Mouse (Mus musculus): Measurements from ENCODE around the gene Znfx1. TPM values are rescaled to one million over a fixed set of nuclear protein-coding genes. Genes with fewer than 3 reads are reported as not detected.

The Znfx1 gene
- total RNA-seq, 2 experiments from 2014 or later = 19.7 to 22.4 TPM

DNA sequence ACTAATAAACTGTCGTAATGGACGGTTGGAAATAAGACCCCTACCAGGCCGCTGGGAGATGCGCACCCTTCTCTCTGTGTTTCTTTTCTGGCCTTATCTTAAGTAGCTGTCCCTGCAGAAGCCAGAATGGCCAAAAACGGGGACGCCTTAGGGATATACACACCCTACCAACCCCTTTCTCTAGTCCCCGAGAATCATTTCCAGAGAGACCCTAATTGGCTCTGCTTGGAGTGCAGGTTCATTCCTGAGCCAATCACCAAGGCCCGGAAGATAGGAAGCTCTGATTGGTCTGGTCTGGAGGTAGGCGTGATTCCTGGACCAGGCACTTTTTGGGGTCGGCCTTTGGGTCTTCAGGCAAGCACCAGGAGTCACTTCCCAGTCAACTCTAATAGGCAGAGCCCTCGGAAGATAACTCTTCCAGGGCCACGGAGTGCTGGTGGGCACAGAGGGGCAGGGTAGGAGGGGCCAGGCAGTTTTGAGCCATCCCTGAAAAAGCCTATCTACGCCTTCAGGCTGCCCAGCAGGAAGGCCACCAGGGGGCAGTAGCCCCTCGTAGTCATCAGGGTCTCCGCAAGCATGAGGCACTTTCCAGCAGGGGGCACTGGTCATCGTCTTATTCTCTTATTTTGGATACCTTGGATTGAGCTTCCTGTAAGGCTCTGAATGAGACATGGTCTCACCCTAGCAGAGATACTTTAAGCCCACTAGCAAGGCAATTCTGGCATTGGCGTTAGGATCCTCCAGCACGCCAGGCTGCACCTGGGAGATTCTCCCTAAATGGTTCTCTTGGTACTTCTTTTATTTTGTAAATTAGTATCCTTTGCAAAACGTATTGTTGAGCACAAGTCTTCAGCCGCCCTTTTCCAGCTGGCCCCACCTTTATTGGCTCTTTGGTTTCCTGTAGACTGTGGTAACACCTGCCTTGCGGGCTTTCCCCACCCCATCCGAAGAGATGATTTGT is 9.1 kb upstream of the Znfx1 start:
- DNase-seq = peak; percentile 98

DNA sequence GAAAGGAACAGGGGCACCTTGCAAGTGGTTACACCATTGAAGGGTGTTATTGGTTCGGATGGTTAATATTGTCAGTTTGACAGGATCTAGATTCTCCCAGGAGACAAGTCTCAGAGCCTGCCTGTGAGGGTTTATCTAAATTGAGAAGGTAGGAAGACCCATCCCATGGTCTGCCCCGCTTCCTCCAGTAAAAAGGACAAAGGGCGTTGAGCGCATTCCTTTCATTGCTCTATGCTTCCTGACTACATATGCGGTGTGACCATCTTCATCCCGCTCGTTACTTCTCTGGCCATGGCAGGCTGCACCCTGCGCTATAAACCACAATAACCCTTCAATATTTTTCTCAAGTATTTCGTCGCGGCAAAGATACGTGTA is 8.4 kb upstream of the Znfx1 start:
- no peak for DNase-seq

DNA sequence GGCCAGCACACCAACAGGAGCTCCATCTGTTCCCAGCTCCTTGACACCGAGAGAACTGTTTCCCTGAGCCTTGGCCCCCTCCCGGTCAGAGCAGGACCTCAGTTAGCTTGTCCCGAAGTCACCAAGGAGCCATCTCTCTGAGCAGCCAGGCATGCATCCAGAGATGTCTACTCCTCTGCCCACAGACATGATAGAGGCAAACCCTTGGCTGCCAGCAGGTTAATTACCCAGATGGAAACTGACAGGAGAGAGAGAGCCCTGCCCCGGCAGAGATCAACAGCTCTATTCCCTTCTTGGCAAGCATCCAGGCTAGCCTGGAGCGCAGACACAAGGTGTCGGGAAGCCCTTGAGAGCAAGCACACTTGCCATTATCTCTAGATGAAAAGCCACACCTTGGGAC is 7.5 kb upstream of the Znfx1 start:
- DNase-seq = no peak

DNA sequence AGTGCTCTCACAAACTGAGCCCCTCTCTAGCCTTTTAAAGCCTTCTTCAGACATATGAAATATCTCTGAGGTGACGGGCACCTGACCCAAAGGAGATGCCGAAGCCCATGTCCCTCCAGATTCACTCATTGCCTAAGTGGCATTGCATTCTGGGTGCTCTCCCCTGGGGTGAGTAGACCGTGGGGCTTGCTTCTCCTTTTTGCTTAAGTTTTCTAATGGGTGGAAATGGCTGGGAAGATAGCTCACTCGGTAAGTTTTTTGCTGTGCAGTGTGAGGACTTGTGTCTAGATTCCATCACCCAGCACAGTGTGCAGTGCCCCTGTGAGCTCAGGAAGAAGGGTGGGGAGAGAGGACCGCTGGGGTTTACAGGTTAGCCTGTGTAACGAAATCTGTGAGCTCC is 4.8 kb upstream of the Znfx1 start:
- DNase-seq = no peak

DNA sequence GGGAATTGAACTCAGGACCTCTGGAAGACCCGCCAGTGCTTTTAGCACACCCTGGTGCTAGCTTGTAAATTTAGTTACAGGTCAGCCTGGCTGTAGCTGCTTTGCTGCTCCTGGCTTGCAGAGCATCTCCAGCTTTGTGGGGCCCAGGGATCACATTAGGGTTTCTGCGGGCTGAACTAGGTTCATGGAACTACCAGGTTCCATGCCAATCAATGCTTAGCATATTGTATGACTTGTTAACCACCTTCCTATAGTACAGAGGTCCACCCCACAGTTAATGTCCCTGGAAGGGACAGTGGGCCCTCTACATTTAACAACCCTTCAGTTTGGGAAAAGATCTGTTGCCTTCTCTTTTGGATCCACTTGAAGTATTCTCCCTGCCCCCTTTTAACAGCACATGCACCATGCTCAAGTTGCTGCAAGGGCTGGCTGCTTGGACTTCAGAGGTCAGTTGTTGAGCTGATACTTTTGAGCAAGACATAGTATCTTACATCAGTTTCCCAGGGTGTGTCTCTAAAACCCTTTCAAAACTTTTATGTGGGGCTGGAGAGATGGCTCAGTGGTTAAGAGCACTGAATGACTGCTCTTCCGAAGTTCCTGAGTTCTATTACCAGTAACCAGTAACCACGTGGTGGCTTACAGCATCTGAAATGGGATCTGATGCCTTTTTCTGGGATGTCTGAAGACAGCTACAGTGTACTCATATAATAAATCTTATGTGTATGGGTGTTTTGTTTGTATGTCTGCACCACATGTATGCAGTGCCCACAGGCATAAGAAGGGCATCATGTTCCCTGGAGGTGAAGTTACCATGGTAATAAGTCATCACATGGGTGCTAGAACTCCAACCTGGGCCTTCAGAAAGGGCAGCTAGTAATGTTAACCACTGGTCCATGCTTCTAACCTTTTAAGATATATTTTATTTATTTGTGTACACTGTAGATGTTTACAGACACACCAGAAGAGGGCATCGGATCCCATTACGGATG is 4.0 kb upstream of the Znfx1 start:
- DNase-seq = no peak

DNA sequence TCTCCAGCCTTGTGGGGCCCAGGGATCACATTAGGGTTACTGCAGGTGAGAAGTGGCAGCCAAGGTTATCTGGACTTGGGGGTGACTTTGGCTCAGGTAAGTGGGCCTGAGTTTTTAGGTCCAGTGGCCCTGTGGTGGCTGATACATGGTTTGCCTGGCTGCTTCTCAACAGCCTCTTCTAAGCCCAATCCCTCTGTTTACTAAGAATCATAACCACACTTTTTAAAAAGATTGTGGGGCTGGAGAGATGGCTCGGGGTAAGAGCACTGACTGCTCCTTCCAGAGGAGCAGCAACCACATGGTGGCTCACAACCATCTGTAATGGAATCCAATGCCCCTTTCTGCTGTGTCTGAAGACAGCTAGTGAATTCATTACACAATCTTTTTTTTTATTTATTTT is 3.2 kb upstream of the Znfx1 start:
- DNase-seq = no peak

DNA sequence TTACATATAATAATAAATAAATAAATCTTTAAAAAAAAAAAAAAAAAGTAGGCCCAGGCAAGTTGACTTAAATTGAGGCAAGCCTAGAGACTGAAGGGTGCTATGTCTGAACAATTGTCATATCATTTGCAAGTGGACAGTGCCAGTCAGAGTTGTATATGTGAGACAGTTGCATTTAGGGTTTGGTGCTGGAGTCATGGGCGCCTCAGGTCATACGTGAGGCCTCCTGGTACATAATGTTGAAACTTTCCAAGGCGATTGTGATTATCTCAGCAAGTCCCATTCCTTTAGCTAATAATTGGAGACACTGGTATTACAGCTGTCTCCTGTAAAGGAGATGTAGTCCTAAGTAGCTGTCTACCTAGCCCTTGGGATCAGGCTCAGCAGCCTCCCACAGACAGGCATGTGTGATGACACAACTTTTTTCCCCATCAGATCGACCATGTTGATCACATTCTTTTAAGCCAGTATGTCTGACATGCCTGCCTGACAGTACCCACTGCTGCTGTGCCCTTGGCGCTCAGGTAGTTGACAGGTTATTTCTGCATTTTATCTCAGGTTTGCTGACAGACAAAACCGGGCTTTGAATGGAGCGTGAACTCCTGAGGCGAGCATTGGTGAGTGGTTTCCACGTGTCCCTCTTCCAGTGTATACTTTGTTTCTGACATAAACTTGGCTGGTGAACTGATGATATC is 1.9 kb upstream of the Znfx1 start:
- DNase-seq = no peak

DNA sequence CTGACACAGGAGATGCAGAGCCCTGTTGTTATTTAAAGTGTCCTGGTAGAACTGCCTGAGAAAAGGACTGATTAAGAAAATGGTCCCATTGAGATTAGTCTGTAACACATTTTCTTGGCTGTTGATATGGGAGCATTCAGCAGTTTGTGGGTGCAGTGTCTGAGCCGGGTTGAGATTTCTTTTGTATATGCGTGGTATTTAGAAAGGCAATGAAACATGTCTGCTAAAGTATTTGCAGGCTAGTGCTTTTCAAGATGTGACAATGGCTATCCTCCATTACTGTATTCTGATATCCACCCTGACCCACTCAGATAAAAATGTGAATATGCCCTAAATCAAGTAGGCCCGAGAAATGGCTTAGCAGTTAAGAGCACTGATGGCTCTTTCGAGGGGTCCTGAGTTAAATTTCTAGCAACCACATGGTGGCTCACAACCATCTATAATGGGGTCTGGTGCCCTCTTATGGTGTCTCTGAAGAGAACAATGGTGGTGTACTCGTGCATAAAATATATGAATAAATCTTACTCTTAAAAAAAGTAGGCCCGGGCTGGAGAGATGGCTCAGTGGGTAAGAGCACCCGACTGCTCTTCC is 1.2 kb upstream of the Znfx1 start:
- DNase-seq = no peak

DNA sequence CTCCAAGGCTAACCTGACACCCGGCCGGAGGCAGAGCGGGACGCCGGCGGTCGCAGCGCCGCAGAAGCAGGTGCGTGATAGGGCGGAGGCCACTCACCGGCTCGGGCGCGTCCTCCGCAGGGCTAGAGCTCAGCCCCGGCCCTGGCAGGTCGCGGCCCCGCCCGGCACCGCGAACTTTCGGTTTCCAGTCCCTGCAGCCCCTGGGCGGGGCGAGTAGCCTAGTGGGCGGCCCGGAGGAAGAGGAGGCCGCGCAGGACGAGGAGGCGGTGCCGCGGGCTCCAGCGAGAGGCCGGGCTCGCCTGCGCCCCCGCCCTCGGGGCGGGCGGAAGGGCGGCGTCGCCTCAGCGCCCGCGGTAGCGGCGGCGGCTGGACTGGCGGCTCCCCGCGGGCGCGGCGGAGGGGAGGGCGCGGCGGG is 311 bp downstream of the Znfx1 start:
- DNase-seq = peak; percentile 95

DNA sequence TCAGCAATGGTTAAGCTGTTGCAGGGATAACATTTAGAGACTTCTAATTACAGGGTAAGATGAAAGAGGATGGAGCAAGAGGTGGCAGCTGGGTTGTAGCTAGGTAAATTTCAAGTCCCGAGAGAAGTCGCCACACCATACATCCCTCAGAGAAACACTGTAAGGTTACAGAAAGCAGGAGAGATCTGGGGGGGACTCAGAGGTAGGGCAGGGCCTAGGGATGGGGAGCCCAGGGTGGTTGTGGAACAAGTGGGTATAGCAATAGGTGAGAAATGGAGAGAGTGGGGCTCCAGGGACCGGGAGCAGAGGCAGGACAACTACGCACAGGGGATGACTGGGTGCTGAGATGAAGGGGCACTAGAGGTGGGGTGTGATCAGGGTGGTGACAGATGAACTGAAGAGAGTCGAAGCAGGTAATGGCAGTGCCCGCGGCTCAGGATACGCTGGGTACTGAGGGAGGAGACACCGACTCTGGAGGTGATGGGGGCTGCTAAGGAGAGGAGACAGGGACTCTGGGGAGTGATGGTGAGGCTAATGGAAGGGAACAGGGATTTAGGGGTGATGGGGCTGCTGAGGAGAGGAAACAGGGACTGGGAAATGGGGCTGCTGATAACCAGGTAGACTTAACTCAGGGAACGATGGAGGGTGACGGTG is 1.3 kb downstream of the Znfx1 start:
- no peak for DNase-seq

DNA sequence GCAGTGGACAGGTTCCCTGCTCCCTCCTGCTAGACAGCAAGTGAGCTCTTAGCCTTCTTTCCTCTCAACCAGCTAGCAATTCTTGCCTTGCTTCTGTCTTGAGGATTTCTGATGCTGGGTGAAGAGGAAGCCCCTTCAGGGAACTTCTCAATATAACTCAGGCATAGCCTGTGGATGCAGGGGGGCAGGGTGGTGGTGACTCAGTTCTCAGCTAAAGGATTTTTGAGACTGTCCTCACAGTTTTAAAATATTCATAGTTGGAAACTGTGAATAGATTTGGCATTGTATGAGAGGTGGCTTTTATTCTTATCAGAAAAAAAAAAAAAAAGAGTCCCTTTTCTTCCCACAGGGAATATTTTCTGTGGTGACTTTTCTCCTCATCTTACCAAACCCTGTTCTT is 2.1 kb downstream of the Znfx1 start:
- no peak for DNase-seq

DNA sequence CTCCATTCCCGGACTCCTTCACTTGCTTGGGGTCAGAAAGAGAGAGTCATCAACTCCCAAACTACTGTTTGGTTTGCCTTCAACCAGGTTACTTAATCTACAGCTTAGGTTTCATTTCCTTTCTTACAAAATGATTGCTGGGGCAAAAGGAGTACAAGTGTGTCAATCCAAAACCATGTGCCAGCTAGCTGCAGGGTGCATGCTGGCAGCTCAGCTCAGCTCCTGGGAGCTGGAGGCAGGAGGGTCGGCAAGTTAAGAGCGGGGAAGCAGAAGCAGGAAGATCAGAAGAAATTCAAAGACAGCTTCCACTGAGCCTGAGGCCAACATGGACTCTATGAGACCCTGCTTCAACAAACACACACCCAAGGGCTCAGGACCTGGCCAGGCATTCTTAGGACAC is 2.5 kb downstream of the Znfx1 start:
- DNase-seq = no peak

DNA sequence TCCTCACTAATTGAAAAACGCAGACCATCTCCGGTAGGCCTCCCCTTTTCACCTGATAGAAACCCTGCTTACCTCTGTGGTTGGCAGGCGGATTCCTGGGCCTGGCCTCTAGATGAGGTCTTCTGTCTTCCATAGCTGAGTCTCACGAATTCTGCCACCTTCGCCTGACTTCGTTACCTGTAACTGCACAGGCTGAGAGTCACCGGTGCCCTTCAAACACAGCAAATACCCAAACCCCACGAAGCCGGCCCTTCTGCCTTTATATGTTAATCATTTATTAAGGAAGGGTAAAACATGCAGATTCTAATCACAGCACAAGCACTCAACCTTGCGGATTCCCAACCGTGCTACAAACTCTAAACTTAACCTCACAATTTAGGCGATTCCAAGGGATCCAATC is 2.9 kb downstream of the Znfx1 start:
- DNase-seq = no peak

DNA sequence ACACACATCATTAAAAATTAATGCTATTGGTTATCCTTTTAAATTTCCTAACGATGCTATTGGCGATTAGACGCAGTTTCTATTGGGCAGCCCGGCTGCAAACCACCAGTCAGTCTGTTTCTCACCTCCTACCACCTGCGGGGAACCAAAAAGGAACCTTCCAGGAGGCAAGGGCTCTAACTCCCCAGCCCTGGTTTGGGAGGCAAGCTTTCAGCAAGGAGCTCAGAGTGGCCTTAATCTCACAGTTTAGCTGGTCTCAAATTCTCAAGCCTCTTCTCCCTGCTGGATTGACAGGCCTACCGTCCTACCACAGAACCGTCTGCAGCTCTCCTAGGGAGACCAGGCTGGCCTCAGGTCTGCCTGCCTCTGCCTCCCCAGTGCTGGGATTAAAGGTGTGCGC is 3.3 kb downstream of the Znfx1 start:
- DNase-seq = no peak

DNA sequence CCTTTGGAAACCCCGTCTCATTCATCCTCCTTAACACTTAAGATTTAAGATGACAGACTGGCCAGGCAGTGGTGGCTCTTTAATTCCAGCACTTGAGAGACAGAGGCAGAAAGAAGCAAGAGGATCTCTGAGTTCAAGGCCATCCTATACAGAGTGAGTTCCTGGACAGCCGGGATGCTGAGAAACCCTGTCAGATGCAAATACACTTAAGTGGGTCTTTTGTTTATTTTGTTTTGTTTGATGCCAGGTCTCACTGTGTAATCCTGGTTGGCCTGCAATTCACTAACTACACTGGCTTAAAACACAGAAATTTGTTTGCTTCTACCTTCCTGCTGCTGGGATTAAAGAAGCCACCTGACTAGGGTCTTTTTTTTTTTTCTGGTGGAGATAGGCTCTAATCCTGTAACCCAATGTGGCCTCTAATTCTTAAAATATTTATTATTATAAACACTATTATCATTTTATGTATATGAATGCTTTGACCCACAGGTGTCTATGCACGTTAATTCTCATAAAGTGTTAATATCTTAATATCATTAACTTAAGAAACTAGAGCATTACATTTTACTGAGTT is 3.9 kb downstream of the Znfx1 start:
- no peak for DNase-seq

DNA sequence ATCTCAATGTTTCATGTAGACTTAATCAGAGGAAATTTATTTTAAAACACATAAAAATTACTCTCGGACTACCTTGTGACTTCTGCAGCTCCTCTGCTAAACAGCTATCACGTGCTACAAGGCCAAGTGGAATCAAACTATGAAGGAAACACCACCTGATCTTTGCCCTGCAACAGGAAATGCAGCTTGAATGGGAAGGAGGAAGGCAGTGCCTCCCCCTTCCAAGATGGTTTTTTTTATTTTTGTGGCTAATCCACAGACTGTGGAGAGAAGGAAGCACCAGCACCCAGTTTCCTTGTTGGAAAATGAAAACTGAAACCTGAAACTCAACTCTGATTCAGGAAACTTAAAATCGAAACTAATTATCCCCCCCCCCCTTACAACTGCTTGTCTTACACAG is 4.6 kb downstream of the Znfx1 start:
- no peak for DNase-seq

DNA sequence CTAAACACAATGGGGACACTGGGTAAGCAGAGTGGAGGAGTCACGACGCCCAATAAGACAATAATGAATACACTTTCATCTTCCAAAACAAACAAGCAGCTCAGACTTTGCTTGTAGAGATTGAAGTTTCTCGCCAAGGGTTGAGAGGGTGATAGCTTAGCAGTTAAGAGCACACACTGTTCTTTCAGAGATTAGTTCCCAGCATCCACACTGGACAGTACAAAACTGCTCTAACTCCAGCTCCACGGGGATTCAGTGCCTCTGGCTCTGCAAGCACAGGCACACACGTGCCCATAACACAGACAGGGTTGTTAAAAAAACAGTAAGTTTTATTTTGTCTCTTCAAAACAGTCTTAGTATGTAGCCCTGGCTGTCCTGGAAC is 5.9 kb downstream of the Znfx1 start:
- no peak for DNase-seq

DNA sequence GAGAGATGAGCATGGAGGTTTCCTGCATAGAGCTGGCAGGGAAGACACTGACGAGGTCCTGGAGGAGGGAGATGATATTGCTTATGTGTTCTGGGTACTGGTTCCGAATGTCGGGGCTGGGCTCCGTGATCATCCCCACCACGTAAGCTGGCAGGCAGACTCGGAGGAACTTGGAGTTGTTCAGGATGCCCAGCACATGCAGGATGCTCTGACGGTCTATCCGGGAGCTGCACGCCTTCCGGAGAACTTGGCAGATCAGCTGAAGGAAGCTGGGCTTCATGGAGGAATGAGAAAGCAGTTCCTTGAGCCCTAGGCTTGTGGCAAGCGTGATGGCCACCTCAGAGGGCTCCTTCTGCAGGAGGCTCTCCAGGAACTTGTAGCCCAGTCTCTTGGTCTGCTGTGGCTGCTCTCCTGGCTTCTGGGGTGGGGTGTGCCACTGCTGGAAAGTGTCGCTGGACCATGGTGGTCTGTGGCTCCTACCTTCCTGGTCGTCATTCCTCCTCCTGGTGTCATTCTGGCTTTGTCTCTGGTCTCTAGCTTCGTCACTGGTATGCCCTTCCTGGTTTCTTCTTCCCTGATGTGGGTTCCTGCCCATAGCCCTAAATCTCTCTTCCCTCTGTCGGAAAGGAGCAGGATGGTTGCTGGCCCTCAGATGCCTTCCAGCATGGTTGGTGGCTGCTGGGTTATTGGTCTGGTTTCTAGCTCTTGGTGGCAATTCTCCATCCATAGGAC is 6.4 kb downstream of the Znfx1 start:
- DNase-seq = no peak

DNA sequence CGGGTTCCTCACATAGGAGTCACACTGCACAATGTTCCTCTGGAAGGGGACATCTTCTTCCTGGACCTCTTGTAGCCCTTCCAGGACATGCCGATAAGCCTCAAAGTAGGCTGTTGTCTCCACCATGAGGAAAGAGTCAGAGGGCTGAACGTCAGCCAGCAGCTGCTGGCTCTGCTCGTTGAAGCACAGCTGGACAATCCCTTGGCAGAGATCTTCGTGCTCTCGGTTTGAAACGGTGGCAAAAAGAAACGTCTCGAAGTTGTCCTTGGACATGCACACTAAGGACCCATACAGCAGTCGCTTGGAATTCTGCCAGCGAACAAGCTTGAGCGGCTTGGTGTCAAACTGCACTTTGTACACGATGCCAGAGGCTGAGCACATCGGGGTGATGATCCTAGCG is 7.4 kb downstream of the Znfx1 start:
- DNase-seq = peak; percentile 65

DNA sequence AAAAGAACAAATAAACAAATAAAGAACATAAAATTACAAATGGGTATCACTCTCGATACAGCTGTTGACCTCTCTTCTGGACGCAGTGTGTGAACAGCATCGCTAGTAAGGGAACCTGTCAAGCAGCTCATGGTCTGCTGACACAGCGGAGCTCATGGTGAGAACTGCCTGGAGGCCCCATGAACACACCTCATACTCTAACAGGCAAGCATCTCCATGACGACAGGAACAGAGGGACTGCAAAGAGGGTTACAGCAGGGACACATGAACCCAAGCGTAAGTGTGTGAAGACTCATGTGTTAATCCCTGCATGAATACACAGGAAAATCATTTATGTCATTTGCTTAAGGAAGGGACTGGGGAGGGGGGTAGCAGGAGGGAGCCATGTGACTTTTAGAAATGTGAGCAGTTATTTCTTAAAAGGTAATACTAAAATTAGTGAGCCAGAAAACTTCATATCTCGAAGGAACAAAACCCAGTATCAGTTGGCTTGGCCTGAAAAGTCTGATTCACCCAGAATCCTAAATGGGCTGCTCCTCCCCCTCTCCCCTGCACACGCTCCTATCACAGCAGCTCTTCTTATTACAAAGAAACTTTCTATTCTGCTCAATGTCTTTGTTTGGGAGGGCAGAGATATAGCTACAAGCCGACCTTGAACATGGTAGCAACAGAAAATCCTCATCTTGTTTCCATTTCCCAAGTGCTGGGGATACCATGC is 9.5 kb downstream of the Znfx1 start:
- DNase-seq = no peak
